Mouse (Mus musculus): Measurements from ENCODE around the gene Unc119b.

GRCm38 (mm10) chr5:115158040-115158983 lies 23.5 kb upstream of the Unc119b start, which contains the start of gene Mlec:
- TF ChIP-seq ZC3H11A (IDR thresholded peaks at IDR 0.05; ENCODE audit: borderline replicate concordance, low read depth, low read length), result no peak
- peak; percentile 76 for TF ChIP-seq HCFC1 (IDR thresholded peaks at IDR 0.05; ENCODE audit: borderline replicate concordance, insufficient read depth, low read length)
- no peak for TF ChIP-seq ZNF384 (IDR thresholded peaks at IDR 0.05; ENCODE audit: low read depth, low read length)
